Mouse (Mus musculus) liver, embryonic 11.5 days (tissue): ENCODE measurements around the gene Pcyt2. TPM values are rescaled to one million over a fixed set of nuclear protein-coding genes. Genes with fewer than 3 reads are reported as not detected.
A peak's percentile ranks its signal among the peaks of the same experiment; 100 is the strongest.

ENCODE experiments used
- ATAC-seq: fragments of 200-750 bp; cut with Nextera tagmentation; replicated peaks from 2 replicates; pipeline ENCODE4 v1.8.0; 2017; ENCODE audit warnings: moderate number of reproducible peaks, mild to moderate bottlenecking, moderate TSS enrichment, moderate library complexity; ENCODE audit not compliant: low FRiP score
- DNase-seq: peaks from one replicate; pipeline ENCODE4 v3.0.0-alpha.2; 2017; ENCODE audit warnings: low spot score
- H3K27ac ChIP-seq: fragments of 300-500 bp; sonication (generic); 2 replicates; pipeline ENCODE4 v1.5.1; 2014; ENCODE audit warnings: mild to moderate bottlenecking, low read depth, low read length, control low read depth
- H3K27me3 ChIP-seq: fragments of 300-500 bp; sonication (generic); replicated peaks from 2 replicates; pipeline ENCODE4 v1.6.1; 2014; ENCODE audit warnings: low read length, mixed read lengths; ENCODE audit not compliant: control insufficient read depth, insufficient read depth
- H3K36me3 ChIP-seq: fragments of 300-500 bp; sonication (generic); 2 replicates; pipeline ENCODE4 v1.6.1; 2014; ENCODE audit warnings: mild to moderate bottlenecking, low read length, moderate library complexity, mixed read lengths; ENCODE audit not compliant: control insufficient read depth, insufficient read depth
- H3K4me1 ChIP-seq: fragments of 300-500 bp; sonication (generic); replicated peaks from 2 replicates; pipeline ENCODE4 v1.6.1; 2014; ENCODE audit warnings: low read length, mixed read lengths; ENCODE audit not compliant: control insufficient read depth, insufficient read depth
- H3K4me2 ChIP-seq: fragments of 300-500 bp; sonication (generic); 2 replicates; pipeline ENCODE4 v1.6.1; 2014; ENCODE audit warnings: mild to moderate bottlenecking, control low read depth, moderate library complexity
- H3K4me3 ChIP-seq: fragments of 300-500 bp; sonication (generic); 2 replicates; pipeline ENCODE4 v1.5.1; 2014; ENCODE audit warnings: low read depth, low read length, control low read depth
- H3K9ac ChIP-seq: fragments of 300-500 bp; sonication (generic); 2 replicates; pipeline ENCODE4 v1.6.1; 2014; ENCODE audit warnings: low read depth, low read length, control low read depth
- H3K9me3 ChIP-seq: fragments of 300-500 bp; sonication (generic); 2 replicates; pipeline ENCODE4 v1.6.1; 2016; ENCODE audit warnings: low read length, inconsistent platforms, mixed read lengths; ENCODE audit not compliant: control insufficient read depth
- WGBS: fragments of 180-500 bp; shearing (Covaris S2); extraction: QIAGEN DNeasy Blood & Tissue Kit; methylation state at CpG from one replicate; pipeline ENCODE4 v1.1.7; 2014; 5-methylcytosine and 5-hydroxymethylcytosine counted together
- polyA plus RNA-seq: library from polyadenylated mRNA; unstranded; fragments of >200 nt; fragmentation: Nextera tagmentation; extraction: Ambion mirVana; gene quantifications from 2 replicates; pipeline ENCODE4 v1.2.1, GENCODE M21; 2014

Gene Pcyt2
- polyA plus RNA-seq, 1 experiment from 2014 or later = 175 TPM

GRCm38 (mm10) chr11:120613976-120614375 is 3.8 kb downstream of the Pcyt2 start:
- Histone ChIP-seq H3K4me1 (peaks cover 31% of the 10 kb centered on the region), H3K27me3 (no peaks in the 10 kb centered on the region), H3K36me3 (peaks cover 44% of the 10 kb centered on the region), H3K9ac (no peak overlapping the region), H3K4me2 (no peak overlapping the region), H3K9me3 (no peaks in the 10 kb centered on the region), H3K27ac (no peak overlapping the region), H3K4me3 (no peak overlapping the region)
- no peak for DNase-seq
- ATAC-seq = no peak
- WGBS = 86% methylated on average over 8 of the region's 8 CpGs

- Histone ChIP-seq H3K4me2 (no peak overlapping the region), H3K9ac (no peak overlapping the region), H3K36me3 (peaks cover 39% of the 10 kb centered on the region), H3K27ac (no peak overlapping the region), H3K4me1 (peaks cover 33% of the 10 kb centered on the region), H3K9me3 (no peaks in the 10 kb centered on the region), H3K4me3 (no peak overlapping the region), H3K27me3 (peaks cover 2% of the 10 kb centered on the region; the same call in 1 of the 2 replicates)
- DNase-seq = no peak
- ATAC-seq = no peak
- whole genome bisulfite sequencing = 83% methylated on average over 10 of the region's 10 CpGs
These were observed 4.2 kb downstream of the Pcyt2 start for GRCm38 (mm10) chr11:120613481-120613972.

GRCm38 (mm10) chr11:120612763-120613162 is 5.0 kb downstream of the Pcyt2 start:
- Histone ChIP-seq H3K36me3 (peaks cover 35% of the 10 kb centered on the region), H3K4me1 (peaks cover 33% of the 10 kb centered on the region), H3K9me3 (no peaks in the 10 kb centered on the region), H3K9ac (no peak overlapping the region), H3K27me3 (peaks cover 4% of the 10 kb centered on the region; the same call in 1 of the 2 replicates), H3K4me3 (no peak overlapping the region), H3K27ac (no peak overlapping the region), H3K4me2 (no peak overlapping the region; the same call in 1 of the 2 replicates)
- no peak for ATAC-seq
- peak; percentile 69 for DNase-seq
- 38% methylated on average over 6 of the region's 6 CpGs for WGBS

DNA sequence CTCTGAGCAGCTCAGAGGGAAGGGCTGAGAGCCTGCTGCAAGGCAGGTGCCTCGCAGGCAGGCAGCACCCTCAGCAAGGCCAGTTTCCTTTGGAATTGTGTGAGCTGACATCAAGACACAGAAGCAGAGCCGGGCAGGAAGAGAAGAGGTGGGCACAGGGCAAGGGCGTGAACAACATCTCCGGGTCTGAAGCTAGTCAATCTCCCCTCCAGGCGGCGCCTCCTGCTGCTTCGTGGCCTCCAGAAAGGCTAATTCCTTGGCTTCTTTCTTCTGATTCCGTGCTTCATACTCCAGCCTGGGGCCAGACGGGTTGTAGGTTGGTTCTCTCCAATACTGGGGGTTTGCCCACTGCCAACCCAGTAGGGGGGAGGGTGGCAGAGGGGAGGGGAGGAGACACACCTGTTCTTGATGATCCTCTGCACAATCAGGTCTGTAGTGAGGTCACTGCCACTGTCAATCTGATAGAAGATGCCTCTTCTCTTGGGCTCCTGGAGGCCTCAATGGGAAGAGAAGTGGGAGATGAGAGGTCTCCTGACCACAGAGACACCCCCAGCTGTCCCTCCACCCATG is 7.2 kb downstream of the Pcyt2 start:
- no peak overlapping the region for H3K4me2 ChIP-seq
- no peaks in the 10 kb centered on the region for H3K9me3 ChIP-seq
- peaks cover 4% of the 10 kb centered on the region; the same call in 1 of the 2 replicates for H3K27me3 ChIP-seq
- DNase-seq (no peak), ATAC-seq (no peak)
- H3K36me3 ChIP-seq = peaks cover 36% of the 10 kb centered on the region
- H3K27ac ChIP-seq = no peak overlapping the region
- no peak overlapping the region for H3K9ac ChIP-seq
- H3K4me1 ChIP-seq = peaks cover 18% of the 10 kb centered on the region
- H3K4me3 ChIP-seq = no peak overlapping the region
- 87% methylated on average over 9 of the region's 9 CpGs for WGBS

DNA sequence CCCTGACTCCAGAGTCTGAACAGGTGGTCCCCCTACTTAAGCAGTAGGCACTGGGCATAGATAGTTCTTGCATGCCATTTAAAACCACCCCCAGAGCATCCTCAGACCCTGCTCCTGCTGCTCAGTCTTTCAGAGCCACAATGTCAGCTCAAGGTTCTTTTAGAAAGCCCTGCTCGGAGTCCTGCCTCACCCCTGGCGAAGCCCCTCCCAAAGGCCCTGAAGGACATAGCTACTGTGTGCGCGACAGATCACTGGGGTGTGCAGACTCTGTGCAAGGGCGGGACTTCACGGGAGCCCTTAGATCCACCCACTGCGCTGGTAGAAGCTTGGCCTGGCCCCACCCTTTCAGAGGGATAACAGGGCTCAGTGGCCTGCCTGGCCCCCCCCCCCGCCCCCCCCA is 8.5 kb downstream of the Pcyt2 start:
- WGBS = 32% methylated on average over 8 of the region's 8 CpGs
- H3K27me3 ChIP-seq = peaks cover 4% of the 10 kb centered on the region; the same call in 1 of the 2 replicates
- peak overlapping the region; percentile 42; the same call in 1 of the 2 replicates for H3K9ac ChIP-seq
- peaks cover 18% of the 10 kb centered on the region for H3K4me1 ChIP-seq
- peak overlapping the region; percentile 36; the same call in 1 of the 2 replicates for H3K27ac ChIP-seq
- 0 out of 2 replicates have a peak overlapping the region, but pooled peaks have one; percentile 40 for H3K4me3 ChIP-seq
- no peak for DNase-seq
- peak overlapping the region; percentile 66 for H3K4me2 ChIP-seq
- H3K36me3 ChIP-seq = peaks cover 30% of the 10 kb centered on the region
- H3K9me3 ChIP-seq = no peaks in the 10 kb centered on the region
- peak; percentile 76 for ATAC-seq

GRCm38 (mm10) chr11:120608241-120609034 is 9.3 kb downstream of the Pcyt2 start, which contains the start of gene Npb:
Npb (plus strand) TSS chr11:120608477.
- DNase-seq = no peak
- Histone ChIP-seq H3K4me2 (peak within 1 kb of the TSS; percentile 66), H3K9ac (peak within 1 kb of the TSS; percentile 57), H3K4me3 (peak within 1 kb of the TSS; percentile 40), H3K36me3 (peaks cover 33% of the 10 kb centered on the region), H3K9me3 (no peaks in the 10 kb centered on the region), H3K27me3 (peaks cover 4% of the 10 kb centered on the region; the same call in 1 of the 2 replicates), H3K4me1 (peaks cover 25% of the 10 kb centered on the region), H3K27ac (peak within 1 kb of the TSS; percentile 36; the same call in 1 of the 2 replicates)
- ATAC-seq = no peak
- WGBS = 15% methylated on average over 45 of the region's 45 CpGs

DNA sequence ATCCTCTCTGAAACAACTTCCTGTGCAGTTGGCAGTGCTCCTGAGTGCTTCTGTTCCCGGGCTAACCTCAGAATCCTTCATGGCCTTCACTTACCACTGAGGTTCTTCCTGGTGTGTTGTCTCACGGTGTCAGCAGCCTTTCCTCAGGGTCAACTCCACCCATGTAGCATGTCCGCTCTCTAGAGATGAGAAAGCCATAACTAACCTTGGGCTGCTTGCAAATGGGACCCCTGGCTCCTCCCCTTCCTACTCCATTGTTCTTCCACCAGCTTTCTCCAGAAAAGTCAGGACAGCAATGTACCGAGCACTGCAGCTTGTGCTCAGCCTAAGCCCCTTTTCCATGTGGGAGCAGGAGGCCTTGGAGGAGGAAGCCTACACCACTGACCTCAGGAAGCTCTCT is 11.0 kb downstream of the Pcyt2 start:
- Histone ChIP-seq H3K27me3 (peaks cover 4% of the 10 kb centered on the region; the same call in 1 of the 2 replicates), H3K27ac (no peak overlapping the region), H3K4me2 (no peak overlapping the region), H3K36me3 (peaks cover 25% of the 10 kb centered on the region), H3K9ac (no peak overlapping the region), H3K4me1 (peaks cover 33% of the 10 kb centered on the region), H3K4me3 (no peak overlapping the region), H3K9me3 (no peaks in the 10 kb centered on the region)
- ATAC-seq (no peak), DNase-seq (no peak)
- 81% methylated on average over 4 of the region's 4 CpGs for WGBS

- no peak overlapping the region for H3K9ac ChIP-seq
- no peak for ATAC-seq
- DNase-seq = no peak
- H3K4me3 ChIP-seq = no peak overlapping the region
- H3K36me3 ChIP-seq = peaks cover 17% of the 10 kb centered on the region
- H3K4me1 ChIP-seq = peaks cover 33% of the 10 kb centered on the region
- H3K9me3 ChIP-seq = no peaks in the 10 kb centered on the region
- H3K27me3 ChIP-seq = peaks cover 4% of the 10 kb centered on the region; the same call in 1 of the 2 replicates
- no peak overlapping the region for H3K4me2 ChIP-seq
- WGBS = 91% methylated on average over 7 of the region's 7 CpGs
- no peak overlapping the region for H3K27ac ChIP-seq
These were observed 12.1 kb downstream of the Pcyt2 start for GRCm38 (mm10) chr11:120605667-120606066.
